Mouse (Mus musculus): ENCODE data around the gene Cilp2. TPM values are rescaled to one million over a fixed set of nuclear protein-coding genes. Genes with fewer than 3 reads are reported as not detected.

The Cilp2 gene
- polyA plus RNA-seq, 1 experiment from 2014 or later: 0.57 TPM

DNA sequence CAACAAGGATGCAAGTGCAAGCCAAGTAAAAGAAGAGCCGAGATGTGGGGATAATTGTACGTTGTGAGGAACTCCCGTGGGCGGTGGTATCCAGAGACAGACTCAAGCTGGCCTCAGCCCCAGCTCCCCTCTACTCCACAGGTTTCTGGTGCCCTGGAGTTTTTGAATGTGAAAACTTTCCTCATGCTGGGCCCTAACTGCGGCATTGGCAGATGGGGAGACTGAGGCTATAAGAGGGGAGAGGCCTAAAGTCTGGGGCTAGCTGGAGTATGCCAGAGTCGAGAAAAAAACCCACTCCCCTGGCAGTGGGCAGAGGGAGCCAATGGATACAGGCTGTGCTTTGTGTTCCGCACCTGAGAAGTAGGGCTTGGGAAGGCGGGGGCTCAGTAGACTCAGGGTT lies 16.6 kb upstream of the Cilp2 start:
- H3K4me2 ChIP-seq (ENCODE audit: low read length): peak overlapping the region; percentile 97
- peaks cover 22% of the 10 kb centered on the region; the same call in 1 of the 2 replicates for H3K4me1 ChIP-seq (replicated peaks; ENCODE audit: control insufficient read depth, insufficient read depth, low read length)

GRCm38 (mm10) chr8:69903063-69903542 lies 15.6 kb upstream of the Cilp2 start:
- DNase-seq (ENCODE audit: low spot score): peak; percentile 96
- Histone ChIP-seq H3K27ac (ENCODE audit: low read depth) (peak overlapping the region; percentile 72), H3K4me3 (ENCODE audit: low read depth, low read length) (peak overlapping the region; percentile 64), H3K27me3 (replicated peaks; ENCODE audit: control insufficient read depth, insufficient read depth, low read length) (no peaks in the 10 kb centered on the region), H3K4me1 (replicated peaks; ENCODE audit: control insufficient read depth, insufficient read depth, low read length) (peaks cover 22% of the 10 kb centered on the region; the same call in 1 of the 2 replicates), H3K9me3 (ENCODE audit: control insufficient read depth, low read length) (no peaks in the 10 kb centered on the region), H3K4me2 (ENCODE audit: low read length) (peak overlapping the region; percentile 97), H3K9ac (ENCODE audit: low read length) (peak overlapping the region; percentile 54), H3K36me3 (ENCODE audit: control insufficient read depth, insufficient read depth, low read length) (peaks cover 12% of the 10 kb centered on the region)
- ATAC-seq (replicated peaks; ENCODE audit: low FRiP score, low TSS enrichment, low read depth): peak; percentile 82
- WGBS: under 1% methylated on average over 45 of the region's 45 CpGs

More for the DNA sequence above, 16.6 kb upstream of the Cilp2 start:
- 0 out of 2 replicates have a peak overlapping the region, but pooled peaks have one; percentile 64 for H3K4me3 ChIP-seq (ENCODE audit: low read depth, low read length)
- no peak for ATAC-seq (replicated peaks; ENCODE audit: low FRiP score, low TSS enrichment, low read depth)
- WGBS: 76% methylated on average over 8 of the region's 8 CpGs
- H3K27me3 ChIP-seq (replicated peaks; ENCODE audit: control insufficient read depth, insufficient read depth, low read length): no peaks in the 10 kb centered on the region
- H3K9me3 ChIP-seq (ENCODE audit: control insufficient read depth, low read length): no peaks in the 10 kb centered on the region
- no peak overlapping the region for H3K27ac ChIP-seq (ENCODE audit: low read depth)
- no peak overlapping the region for H3K9ac ChIP-seq (ENCODE audit: low read length)
- H3K36me3 ChIP-seq (ENCODE audit: control insufficient read depth, insufficient read depth, low read length): peaks cover 16% of the 10 kb centered on the region
- no peak for DNase-seq (ENCODE audit: low spot score)

DNA sequence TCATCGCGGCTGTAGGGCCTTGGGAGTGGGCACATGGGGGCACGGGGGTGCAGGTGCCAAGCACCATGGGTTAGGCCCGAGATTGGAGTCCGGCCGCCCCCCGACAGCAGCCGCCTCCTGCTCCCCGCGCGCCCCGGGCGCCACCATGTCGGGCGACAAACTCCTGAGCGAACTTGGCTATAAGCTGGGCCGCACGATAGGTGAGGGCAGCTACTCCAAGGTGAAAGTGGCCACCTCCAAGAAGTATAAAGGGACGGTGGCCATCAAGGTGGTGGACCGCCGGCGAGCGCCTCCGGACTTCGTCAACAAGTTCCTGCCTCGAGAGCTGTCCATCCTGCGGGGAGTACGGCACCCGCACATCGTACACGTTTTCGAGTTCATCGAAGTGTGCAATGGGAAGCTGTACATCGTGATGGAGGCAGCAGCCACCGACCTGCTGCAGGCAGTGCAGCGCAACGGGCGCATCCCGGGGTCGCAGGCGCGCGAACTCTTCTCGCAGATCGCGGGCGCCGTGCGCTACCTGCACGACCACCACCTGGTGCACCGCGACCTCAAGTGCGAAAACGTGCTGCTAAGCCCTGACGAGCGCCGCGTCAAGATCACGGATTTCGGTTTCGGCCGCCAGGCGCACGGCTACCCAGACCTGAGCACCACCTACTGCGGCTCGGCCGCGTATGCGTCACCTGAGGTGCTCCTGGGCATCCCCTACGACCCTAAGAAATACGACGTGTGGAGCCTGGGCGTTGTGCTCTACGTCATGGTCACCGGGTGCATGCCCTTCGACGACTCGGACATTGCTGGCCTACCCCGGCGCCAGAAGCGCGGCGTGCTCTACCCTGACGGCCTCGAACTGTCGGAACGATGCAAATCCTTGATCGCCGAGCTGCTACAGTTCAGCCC lies 14.9 kb upstream of the Cilp2 start, which contains the start of the genes Tssk6, Ndufa13 and Yjefn3:
Gene Tssk6, plus strand, starts transcription at position 22 of the 900 bp plus-strand sequence.
Gene Ndufa13, minus strand, starts transcription at position 396 of the 900 bp plus-strand sequence.
Gene Yjefn3, minus strand, starts transcription at position 550 of the 900 bp plus-strand sequence.
- DNase-seq (ENCODE audit: low spot score) (no peak), ATAC-seq (replicated peaks; ENCODE audit: low FRiP score, low TSS enrichment, low read depth) (peak; percentile 29)
- Histone ChIP-seq H3K36me3 (ENCODE audit: control insufficient read depth, insufficient read depth, low read length) (peaks cover 13% of the 10 kb centered on the region), H3K4me2 (ENCODE audit: low read length) (peak within 1 kb of the TSS; percentile 97), H3K4me3 (ENCODE audit: low read depth, low read length) (peak within 1 kb of the TSS; percentile 64), H3K27ac (ENCODE audit: low read depth) (peak within 1 kb of the TSS; percentile 87), H3K4me1 (replicated peaks; ENCODE audit: control insufficient read depth, insufficient read depth, low read length) (peaks cover 22% of the 10 kb centered on the region; the same call in 1 of the 2 replicates), H3K9ac (ENCODE audit: low read length) (peak within 1 kb of the TSS; percentile 66), H3K27me3 (replicated peaks; ENCODE audit: control insufficient read depth, insufficient read depth, low read length) (no peaks in the 10 kb centered on the region), H3K9me3 (ENCODE audit: control insufficient read depth, low read length) (no peaks in the 10 kb centered on the region)
- WGBS: 5% methylated on average over 89 of the region's 89 CpGs

DNA sequence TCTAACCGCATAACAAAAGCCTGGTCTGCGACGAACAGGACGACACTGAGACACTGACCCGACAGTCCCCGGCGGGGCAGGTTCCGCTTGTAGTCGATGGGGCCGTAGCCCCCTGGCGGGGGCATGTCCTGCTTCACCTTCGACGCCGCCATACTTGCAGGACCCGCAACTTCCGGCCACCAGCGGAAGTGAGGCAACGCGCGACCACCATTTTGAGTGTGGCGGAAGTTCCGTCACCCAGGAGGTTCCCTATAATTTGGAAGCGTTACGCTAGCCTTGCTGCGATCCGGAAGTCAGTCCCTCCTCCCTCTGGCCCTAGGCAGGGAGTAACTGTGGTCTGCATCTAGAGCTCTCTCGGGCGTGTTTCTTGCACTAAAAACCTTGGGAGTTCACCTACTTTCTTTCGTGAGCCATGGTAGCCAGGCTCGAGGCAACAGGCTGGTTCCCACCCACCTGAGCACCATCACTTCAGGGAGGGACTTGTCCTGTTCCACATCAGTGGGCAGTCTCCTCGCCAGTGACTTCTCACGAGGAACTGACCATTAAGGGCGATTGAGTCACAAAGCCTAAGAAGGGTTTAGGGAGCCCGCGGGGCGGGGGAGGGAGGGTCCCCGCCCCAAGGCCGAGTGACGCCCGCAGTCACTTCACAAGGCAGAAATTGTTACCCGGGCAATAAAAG lies 14.1 kb upstream of the Cilp2 start:
- H3K27me3 ChIP-seq (replicated peaks; ENCODE audit: control insufficient read depth, insufficient read depth, low read length): no peaks in the 10 kb centered on the region
- peak overlapping the region; percentile 97 for H3K4me2 ChIP-seq (ENCODE audit: low read length)
- peaks cover 15% of the 10 kb centered on the region for H3K36me3 ChIP-seq (ENCODE audit: control insufficient read depth, insufficient read depth, low read length)
- DNase-seq (ENCODE audit: low spot score) (peak; percentile 100), ATAC-seq (replicated peaks; ENCODE audit: low FRiP score, low TSS enrichment, low read depth) (peak; percentile 69)
- peak overlapping the region; percentile 87 for H3K27ac ChIP-seq (ENCODE audit: low read depth)
- H3K4me3 ChIP-seq (ENCODE audit: low read depth, low read length): peak overlapping the region; percentile 64
- no peaks in the 10 kb centered on the region for H3K9me3 ChIP-seq (ENCODE audit: control insufficient read depth, low read length)
- 2% methylated on average over 41 of the region's 41 CpGs for WGBS
- peak overlapping the region; percentile 66 for H3K9ac ChIP-seq (ENCODE audit: low read length)
- H3K4me1 ChIP-seq (replicated peaks; ENCODE audit: control insufficient read depth, insufficient read depth, low read length): peaks cover 22% of the 10 kb centered on the region; the same call in 1 of the 2 replicates

DNA sequence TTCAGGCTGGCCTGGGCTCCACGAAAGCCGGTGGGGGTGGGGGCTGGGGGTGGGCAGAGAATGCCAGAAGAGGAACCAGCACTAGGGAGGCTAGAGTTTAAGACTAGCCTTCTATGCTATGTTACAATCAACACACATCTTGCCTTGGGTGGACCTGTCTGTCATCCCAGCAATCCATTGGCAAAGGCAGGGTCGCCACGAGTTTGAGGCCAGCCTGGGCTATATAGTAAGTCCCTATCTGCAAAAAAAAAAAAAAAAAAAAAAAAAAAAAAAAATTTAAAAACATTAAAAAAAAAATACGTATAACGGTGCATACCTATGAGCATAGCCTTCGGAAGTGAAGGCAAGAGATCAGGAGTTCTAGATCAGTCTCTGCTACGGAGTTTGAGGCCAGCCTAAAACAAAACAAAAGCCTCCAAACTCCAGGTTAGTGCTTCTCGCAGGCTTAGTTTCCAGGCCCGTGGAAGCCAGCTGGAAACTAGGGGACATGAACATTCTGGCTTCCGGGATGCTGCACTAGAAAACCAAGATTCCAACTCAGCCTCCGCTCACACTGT lies 13.5 kb upstream of the Cilp2 start:
- ATAC-seq (replicated peaks; ENCODE audit: low FRiP score, low TSS enrichment, low read depth) (no peak), DNase-seq (ENCODE audit: low spot score) (no peak)
- WGBS: 16% methylated on average over 12 of the region's 12 CpGs
- H3K27me3 ChIP-seq (replicated peaks; ENCODE audit: control insufficient read depth, insufficient read depth, low read length): no peaks in the 10 kb centered on the region
- H3K4me2 ChIP-seq (ENCODE audit: low read length): peak overlapping the region; percentile 97
- peak overlapping the region; percentile 66 for H3K9ac ChIP-seq (ENCODE audit: low read length)
- peak overlapping the region; percentile 64 for H3K4me3 ChIP-seq (ENCODE audit: low read depth, low read length)
- H3K9me3 ChIP-seq (ENCODE audit: control insufficient read depth, low read length): no peaks in the 10 kb centered on the region
- peaks cover 18% of the 10 kb centered on the region for H3K36me3 ChIP-seq (ENCODE audit: control insufficient read depth, insufficient read depth, low read length)
- H3K4me1 ChIP-seq (replicated peaks; ENCODE audit: control insufficient read depth, insufficient read depth, low read length): peaks cover 22% of the 10 kb centered on the region; the same call in 1 of the 2 replicates
- H3K27ac ChIP-seq (ENCODE audit: low read depth): peak overlapping the region; percentile 87

DNA sequence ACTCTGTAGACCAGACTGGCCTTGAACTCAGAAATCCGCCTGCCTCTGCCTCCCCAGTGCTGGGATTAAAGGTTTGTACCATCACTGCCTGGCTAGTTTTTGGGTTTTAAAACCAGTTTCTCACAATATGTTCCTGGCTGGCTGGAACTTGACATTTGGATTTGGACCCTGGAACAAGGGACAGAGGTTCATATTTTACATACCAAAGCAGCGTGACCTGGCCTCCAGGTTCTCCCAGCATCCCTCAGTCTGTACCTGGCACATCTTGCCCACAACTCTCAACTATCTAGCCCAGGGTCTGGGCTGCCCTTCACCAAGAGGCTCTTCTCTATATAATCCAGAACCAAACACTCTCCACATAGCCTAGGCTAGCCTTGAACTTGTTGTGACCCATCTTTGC lies 12.4 kb upstream of the Cilp2 start:
- Histone ChIP-seq H3K36me3 (ENCODE audit: control insufficient read depth, insufficient read depth, low read length) (peaks cover 18% of the 10 kb centered on the region), H3K4me1 (replicated peaks; ENCODE audit: control insufficient read depth, insufficient read depth, low read length) (peaks cover 22% of the 10 kb centered on the region; the same call in 1 of the 2 replicates), H3K4me2 (ENCODE audit: low read length) (peak overlapping the region; percentile 97; the same call in 1 of the 2 replicates), H3K9ac (ENCODE audit: low read length) (no peak overlapping the region), H3K9me3 (ENCODE audit: control insufficient read depth, low read length) (no peaks in the 10 kb centered on the region), H3K4me3 (ENCODE audit: low read depth, low read length) (0 out of 2 replicates have a peak overlapping the region, but pooled peaks have one; percentile 64), H3K27me3 (replicated peaks; ENCODE audit: control insufficient read depth, insufficient read depth, low read length) (no peaks in the 10 kb centered on the region), H3K27ac (ENCODE audit: low read depth) (no peak overlapping the region)
- 92% methylated on average over 2 of the region's 2 CpGs for WGBS
- no peak for ATAC-seq (replicated peaks; ENCODE audit: low FRiP score, low TSS enrichment, low read depth)
- no peak for DNase-seq (ENCODE audit: low spot score)

DNA sequence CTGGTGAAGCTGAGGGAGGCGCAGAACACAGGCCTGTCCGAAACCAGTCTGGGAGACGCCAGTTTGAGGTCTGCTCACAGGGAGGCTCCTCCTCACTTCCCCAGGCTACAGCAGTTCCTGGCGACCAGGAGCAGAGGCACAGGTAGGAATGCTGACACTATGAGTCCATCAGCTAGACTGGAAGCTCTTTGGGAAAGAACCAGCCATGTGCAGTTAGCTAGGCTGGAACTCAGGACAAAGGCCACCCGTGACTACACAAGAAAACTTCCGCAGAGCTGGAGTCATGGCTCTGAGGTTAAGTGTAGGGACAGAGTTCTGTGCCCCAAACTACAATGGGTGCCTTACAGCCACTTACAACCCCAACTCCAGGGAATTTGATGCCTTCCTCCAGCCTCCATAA lies 10.4 kb upstream of the Cilp2 start:
- H3K36me3 ChIP-seq (ENCODE audit: control insufficient read depth, insufficient read depth, low read length): peaks cover 29% of the 10 kb centered on the region
- 86% methylated on average over 6 of the region's 6 CpGs for WGBS
- H3K4me3 ChIP-seq (ENCODE audit: low read depth, low read length): no peak overlapping the region
- no peak overlapping the region for H3K4me2 ChIP-seq (ENCODE audit: low read length)
- ATAC-seq (replicated peaks; ENCODE audit: low FRiP score, low TSS enrichment, low read depth) (no peak), DNase-seq (ENCODE audit: low spot score) (no peak)
- H3K9ac ChIP-seq (ENCODE audit: low read length): no peak overlapping the region
- H3K27me3 ChIP-seq (replicated peaks; ENCODE audit: control insufficient read depth, insufficient read depth, low read length): no peaks in the 10 kb centered on the region
- H3K9me3 ChIP-seq (ENCODE audit: control insufficient read depth, low read length): no peaks in the 10 kb centered on the region
- H3K4me1 ChIP-seq (replicated peaks; ENCODE audit: control insufficient read depth, insufficient read depth, low read length): peaks cover 18% of the 10 kb centered on the region; the same call in 1 of the 2 replicates
- H3K27ac ChIP-seq (ENCODE audit: low read depth): no peak overlapping the region
